Mouse (Mus musculus) erythroblast, embryonic 14.5 days (primary cell): ENCODE results near the gene Fstl4. TPM values are rescaled to one million over a fixed set of nuclear protein-coding genes. Genes with fewer than 3 reads are reported as not detected.

Experiments used
- H3K27me3 ChIP-seq: 2 replicates; pipeline ENCODE4 v1.6.1; 2012; ENCODE audit warnings: inconsistent platforms; ENCODE audit not compliant: control insufficient read depth
- H3K36me3 ChIP-seq: 2 replicates; pipeline ENCODE4 v1.6.1; 2012; ENCODE audit warnings: mild to moderate bottlenecking, inconsistent platforms; ENCODE audit not compliant: control insufficient read depth
- H3K4me1 ChIP-seq: 2 replicates; pipeline ENCODE4 v1.6.1; 2012; ENCODE audit warnings: inconsistent platforms; ENCODE audit not compliant: control insufficient read depth
- H3K4me3 ChIP-seq: replicated peaks from 2 replicates; pipeline ENCODE3; 2012; ENCODE audit warnings: moderate library complexity, mild to moderate bottlenecking, inconsistent platforms
- H3K9me3 ChIP-seq: 2 replicates; pipeline ENCODE4 v1.6.1; 2012; ENCODE audit warnings: low read length, inconsistent platforms, mixed read lengths; ENCODE audit not compliant: control insufficient read depth
- GATA1 ChIP-seq: IDR thresholded peaks from 2 replicates; pipeline ENCODE4 v1.6.1; 2012; ENCODE audit warnings: low read length, inconsistent platforms, mixed read lengths
- TAL1 ChIP-seq: IDR thresholded peaks from 3 replicates; pipeline ENCODE4 v1.6.1; 2012; ENCODE audit warnings: low read length, inconsistent platforms, mixed read lengths
- polyA plus RNA-seq: library from polyadenylated mRNA; stranded (reverse); fragments of >175 nt; gene quantifications from 2 replicates; pipeline ENCODE4 v1.2.3, GENCODE M21; 2012

The Fstl4 gene
- polyA plus RNA-seq, 1 experiment = not detected

DNA sequence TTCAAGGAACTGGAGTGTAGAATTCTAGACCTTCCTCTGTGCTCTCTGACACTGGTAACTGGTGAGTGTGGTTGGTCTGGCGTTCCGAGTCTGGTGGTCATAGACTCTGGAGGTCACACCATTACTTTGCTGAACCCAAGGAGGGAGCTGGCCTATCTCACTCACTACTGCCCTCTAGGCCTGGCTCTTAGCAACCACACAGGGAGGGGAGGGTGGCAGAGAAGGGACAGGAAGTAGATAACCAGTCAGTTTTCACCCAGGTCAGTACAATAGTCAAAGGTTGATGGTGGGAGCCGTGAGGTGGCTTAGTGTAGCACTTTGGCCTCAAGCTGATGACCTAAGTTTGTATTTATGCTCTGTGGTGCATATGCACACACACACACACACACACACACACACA lies 255.1 kb downstream of the Fstl4 start:
- TF ChIP-seq TAL1 (no peak), GATA1 (no peak)

DNA sequence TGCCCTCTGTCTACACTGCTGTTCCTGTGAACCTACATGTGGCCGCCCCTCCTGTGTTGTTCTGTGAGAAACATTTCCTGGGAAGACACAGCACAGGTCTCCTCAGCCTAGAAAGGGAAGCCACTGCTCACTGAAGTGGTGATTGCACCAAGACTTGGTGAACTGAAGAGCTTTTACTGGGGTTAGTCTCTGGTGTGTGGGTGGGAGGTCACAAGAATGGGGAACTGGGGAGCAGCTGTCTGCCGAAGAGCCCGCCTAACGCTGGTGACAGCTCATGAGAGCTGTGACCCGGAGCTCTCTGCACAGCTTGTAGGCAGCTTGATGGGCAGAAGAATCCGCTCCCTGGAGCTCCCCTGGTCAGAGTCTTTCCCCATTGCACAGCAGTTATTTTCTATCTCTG lies 260.0 kb downstream of the Fstl4 start:
- Histone ChIP-seq H3K27me3 (no peaks in the 10 kb centered on the region), H3K36me3 (no peaks in the 10 kb centered on the region), H3K9me3 (no peaks in the 10 kb centered on the region; the same call in 1 of the 2 replicates), H3K4me3 (no peak overlapping the region), H3K4me1 (no peaks in the 10 kb centered on the region)
- TF ChIP-seq GATA1 = no peak
- TF ChIP-seq TAL1 = no peak

More for the DNA sequence above, 255.1 kb downstream of the Fstl4 start:
- H3K9me3 ChIP-seq = no peaks in the 10 kb centered on the region
- H3K4me1 ChIP-seq = no peaks in the 10 kb centered on the region
- H3K4me3 ChIP-seq = no peak overlapping the region
- H3K36me3 ChIP-seq = no peaks in the 10 kb centered on the region
- no peaks in the 10 kb centered on the region for H3K27me3 ChIP-seq

DNA sequence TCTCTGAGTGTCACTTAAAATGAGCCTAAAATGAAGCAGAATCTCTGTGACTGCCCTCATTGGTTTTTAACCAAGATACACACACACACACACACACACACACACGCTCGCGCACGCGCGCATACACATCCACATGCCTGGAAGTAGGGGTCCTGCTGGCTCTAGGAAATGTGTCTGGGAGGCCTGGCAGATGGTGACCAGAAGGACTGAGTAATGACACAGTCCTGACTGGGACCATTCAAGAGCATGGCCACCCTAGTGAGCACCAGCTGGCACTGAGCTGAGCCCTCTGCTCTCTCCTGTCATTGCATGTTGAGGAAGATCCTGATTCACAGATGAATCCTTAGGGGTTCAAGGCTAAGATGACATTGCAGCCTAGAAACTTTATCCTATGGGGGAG lies 261.3 kb downstream of the Fstl4 start:
- no peaks in the 10 kb centered on the region for H3K4me1 ChIP-seq
- TF ChIP-seq TAL1 (no peak), GATA1 (no peak)
- no peaks in the 10 kb centered on the region for H3K27me3 ChIP-seq
- H3K4me3 ChIP-seq = no peak overlapping the region
- no peaks in the 10 kb centered on the region; the same call in 1 of the 2 replicates for H3K9me3 ChIP-seq
- no peaks in the 10 kb centered on the region for H3K36me3 ChIP-seq

DNA sequence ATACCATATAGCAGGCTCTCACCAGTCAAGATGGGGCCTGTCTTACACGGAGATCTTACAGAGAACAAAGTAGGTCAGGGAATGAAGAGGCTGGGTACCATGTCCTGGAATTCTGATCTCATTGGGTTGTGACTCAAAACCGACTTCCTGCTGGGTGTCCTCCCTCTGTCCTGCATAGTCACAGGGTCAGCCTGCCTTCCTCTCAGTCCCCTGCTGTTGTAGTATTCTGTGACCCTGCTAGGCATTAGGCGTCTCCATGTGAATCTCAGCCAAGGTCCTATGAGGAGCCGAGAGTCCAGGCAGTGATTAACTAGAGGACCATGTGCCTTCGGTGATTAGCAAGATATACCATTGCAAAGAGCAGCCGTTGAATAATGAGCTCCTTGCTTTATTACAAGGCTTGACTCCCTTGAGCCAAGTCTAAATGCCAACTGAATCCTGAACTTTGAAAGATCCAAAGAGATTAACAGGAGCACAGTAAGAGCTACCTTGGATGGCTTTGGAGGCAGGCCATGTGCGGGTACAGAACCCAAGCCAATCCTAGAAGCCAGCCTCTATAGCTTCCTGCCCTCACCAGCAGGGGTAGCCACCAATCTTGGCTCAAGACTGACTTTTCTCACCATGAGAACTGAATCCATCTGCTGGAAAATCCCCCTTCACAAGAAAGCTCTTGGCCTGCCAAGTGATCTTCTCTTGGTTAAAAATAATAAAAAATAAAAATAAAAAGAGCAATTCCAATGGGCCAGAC lies 264.2 kb downstream of the Fstl4 start:
- H3K4me3 ChIP-seq = no peak overlapping the region
- H3K4me1 ChIP-seq = no peaks in the 10 kb centered on the region
- no peaks in the 10 kb centered on the region for H3K27me3 ChIP-seq
- H3K9me3 ChIP-seq = no peaks in the 10 kb centered on the region; the same call in 1 of the 2 replicates
- H3K36me3 ChIP-seq = no peaks in the 10 kb centered on the region
- TF ChIP-seq TAL1 (no peak), GATA1 (no peak)

DNA sequence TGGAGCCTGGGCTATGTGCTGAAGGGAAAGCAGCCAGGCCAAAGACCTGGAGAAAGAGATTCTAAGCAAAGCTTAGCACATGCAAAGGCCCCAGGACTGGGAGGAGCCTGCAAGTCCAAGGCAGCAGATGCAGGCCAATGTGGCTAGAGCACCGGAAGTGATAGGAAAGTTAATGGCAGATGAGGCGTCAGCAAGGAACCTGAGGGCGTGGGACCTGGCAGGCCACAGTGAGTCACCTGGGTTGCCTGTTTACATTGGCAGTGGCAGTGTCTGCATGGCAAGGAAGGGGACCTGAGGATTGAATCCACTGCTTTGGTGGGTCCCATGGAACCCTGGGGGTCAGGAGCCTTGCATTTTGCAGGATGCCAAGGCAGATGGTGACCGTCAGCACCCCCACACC lies 267.3 kb downstream of the Fstl4 start:
- Histone ChIP-seq H3K27me3 (no peaks in the 10 kb centered on the region), H3K4me1 (no peaks in the 10 kb centered on the region), H3K9me3 (no peaks in the 10 kb centered on the region), H3K36me3 (no peaks in the 10 kb centered on the region), H3K4me3 (no peak overlapping the region)
- TF ChIP-seq TAL1 = no peak
- TF ChIP-seq GATA1 = no peak

DNA sequence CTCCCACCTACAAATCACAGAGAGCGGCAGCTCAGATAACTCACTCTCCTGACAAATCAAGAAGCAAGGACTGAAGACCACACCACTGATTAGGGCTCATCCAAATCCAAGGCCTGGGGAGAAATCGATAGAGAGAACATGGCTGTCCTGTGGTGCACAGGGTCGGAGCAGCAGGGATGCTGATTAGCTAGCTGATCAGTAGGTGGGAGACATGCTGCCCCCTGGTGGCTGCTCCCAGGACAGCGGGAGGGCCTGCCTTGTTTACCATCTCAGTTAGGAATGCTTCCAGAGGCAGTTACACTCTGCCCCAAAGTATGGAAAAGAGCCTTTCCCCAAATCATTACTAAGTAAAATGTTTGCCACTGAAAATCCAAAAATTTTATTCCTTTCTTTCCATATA lies 267.9 kb downstream of the Fstl4 start:
- Histone ChIP-seq H3K4me3 (no peak overlapping the region), H3K4me1 (no peaks in the 10 kb centered on the region), H3K27me3 (no peaks in the 10 kb centered on the region), H3K36me3 (no peaks in the 10 kb centered on the region), H3K9me3 (no peaks in the 10 kb centered on the region)
- TF ChIP-seq TAL1 = no peak
- TF ChIP-seq GATA1 = no peak

DNA sequence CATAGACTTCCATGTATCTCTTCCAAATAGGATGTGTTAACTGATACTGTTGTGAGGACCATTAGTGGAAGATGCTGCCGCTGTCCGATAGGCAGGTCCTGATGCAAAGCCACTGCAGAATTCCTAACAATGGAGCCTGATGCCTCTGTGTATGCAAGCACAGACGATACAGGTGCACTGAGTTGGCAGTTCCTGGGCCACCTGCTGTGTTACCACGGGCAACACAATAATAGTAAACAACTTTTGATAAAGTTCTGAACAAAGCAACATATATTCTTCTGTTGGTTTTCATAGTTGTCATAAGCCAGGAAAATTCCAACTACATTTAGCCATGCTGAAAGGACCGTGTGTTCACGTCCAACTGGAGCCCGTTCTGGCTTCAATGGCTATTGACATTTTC lies 271.0 kb downstream of the Fstl4 start:
- Histone ChIP-seq H3K9me3 (no peaks in the 10 kb centered on the region), H3K4me3 (no peak overlapping the region), H3K27me3 (no peaks in the 10 kb centered on the region), H3K36me3 (no peaks in the 10 kb centered on the region), H3K4me1 (no peaks in the 10 kb centered on the region)
- no peak for TF ChIP-seq GATA1
- TF ChIP-seq TAL1 = no peak

DNA sequence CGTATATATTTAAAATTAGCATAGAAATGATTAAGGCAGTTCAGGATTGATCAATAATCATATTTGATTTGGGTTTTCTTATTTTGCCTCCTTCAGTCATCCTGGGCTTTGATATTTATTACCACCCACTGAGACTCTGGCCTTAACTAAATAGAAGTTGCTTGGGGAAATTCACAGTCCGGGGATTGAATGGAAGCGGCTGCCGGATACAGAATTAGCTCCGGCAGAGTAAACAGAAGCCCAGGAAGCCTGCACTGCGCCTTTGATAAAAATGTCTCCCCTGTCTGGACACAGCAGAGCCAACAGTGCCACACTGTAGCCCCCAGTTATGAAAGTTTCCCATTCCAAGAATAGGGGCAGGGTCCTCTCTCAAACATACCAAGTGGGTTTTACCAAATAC lies 282.4 kb downstream of the Fstl4 start:
- no peaks in the 10 kb centered on the region for H3K27me3 ChIP-seq
- H3K36me3 ChIP-seq = no peaks in the 10 kb centered on the region
- H3K4me3 ChIP-seq = no peak overlapping the region
- H3K9me3 ChIP-seq = no peaks in the 10 kb centered on the region
- no peaks in the 10 kb centered on the region for H3K4me1 ChIP-seq
- no peak for TF ChIP-seq GATA1
- no peak for TF ChIP-seq TAL1

DNA sequence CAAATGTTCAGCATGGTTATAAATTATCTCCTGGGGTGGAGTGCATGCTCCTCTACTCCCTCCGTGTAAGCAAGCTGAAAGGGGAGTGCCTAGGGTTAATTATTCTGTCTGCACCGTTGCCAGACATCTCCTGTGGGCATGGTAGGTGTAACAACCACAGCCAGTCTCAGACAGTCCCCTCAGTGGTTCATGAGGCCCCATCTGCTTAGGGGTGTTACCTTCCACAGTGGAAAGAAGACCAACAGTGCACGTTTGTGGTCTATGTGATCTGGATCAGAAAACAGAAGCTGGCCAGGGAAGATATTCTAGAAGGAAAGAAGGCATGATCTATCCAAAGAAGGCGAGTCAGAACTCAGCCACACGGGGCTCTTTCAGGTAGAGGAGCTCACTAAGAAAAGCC lies 289.7 kb downstream of the Fstl4 start:
- Histone ChIP-seq H3K4me1 (peaks cover 2% of the 10 kb centered on the region; the same call in 1 of the 2 replicates), H3K27me3 (no peaks in the 10 kb centered on the region), H3K9me3 (no peaks in the 10 kb centered on the region), H3K4me3 (no peak overlapping the region), H3K36me3 (no peaks in the 10 kb centered on the region)
- no peak for TF ChIP-seq GATA1
- TF ChIP-seq TAL1 = no peak
